Mouse (Mus musculus) heart, embryonic 10.5 days (tissue): ENCODE measurements around the gene Tmem11. TPM values are rescaled to one million over a fixed set of nuclear protein-coding genes. Genes with fewer than 3 reads are reported as not detected.

ENCODE experiments used
- DNase-seq: peaks from one replicate; pipeline ENCODE4 v3.0.0-alpha.2; 2017; ENCODE audit warnings: low spot score
- H3K27ac ChIP-seq: fragments of 300-500 bp; sonication (generic); 2 replicates; pipeline ENCODE4 v1.5.1; 2016; ENCODE audit warnings: mild to moderate bottlenecking
- H3K27me3 ChIP-seq: fragments of 300-500 bp; sonication (generic); 2 replicates; pipeline ENCODE4 v1.6.1; 2016; ENCODE audit warnings: mild to moderate bottlenecking; ENCODE audit not compliant: poor library complexity, insufficient read depth, severe bottlenecking
- H3K36me3 ChIP-seq: fragments of 300-500 bp; sonication (generic); 2 replicates; pipeline ENCODE4 v1.6.1; 2016; ENCODE audit warnings: mild to moderate bottlenecking, moderate library complexity
- H3K4me1 ChIP-seq: fragments of 300-500 bp; sonication (generic); 2 replicates; pipeline ENCODE4 v1.6.1; 2016; ENCODE audit warnings: mild to moderate bottlenecking
- H3K4me3 ChIP-seq: fragments of 300-500 bp; sonication (generic); 2 replicates; pipeline ENCODE4 v1.5.1; 2016; ENCODE audit warnings: mild to moderate bottlenecking, moderate library complexity
- H3K9me3 ChIP-seq: fragments of 300-500 bp; sonication (generic); 2 replicates; pipeline ENCODE4 v1.6.1; 2016; ENCODE audit warnings: mild to moderate bottlenecking, moderate library complexity
- WGBS: fragments of 180-500 bp; shearing (Covaris S2); methylation state at CpG from one replicate; pipeline ENCODE4 v1.1.7; 2016; 5-methylcytosine and 5-hydroxymethylcytosine counted together
- polyA plus RNA-seq: library from polyadenylated mRNA; unstranded; fragments of >200 nt; fragmentation: Nextera tagmentation; extraction: Ambion mirVana; gene quantifications from 2 replicates; pipeline ENCODE4 v1.2.1, GENCODE M21; 2016

The Tmem11 gene
- 77.3 and 80.5 TPM in 2 replicates for polyA plus RNA-seq

DNA sequence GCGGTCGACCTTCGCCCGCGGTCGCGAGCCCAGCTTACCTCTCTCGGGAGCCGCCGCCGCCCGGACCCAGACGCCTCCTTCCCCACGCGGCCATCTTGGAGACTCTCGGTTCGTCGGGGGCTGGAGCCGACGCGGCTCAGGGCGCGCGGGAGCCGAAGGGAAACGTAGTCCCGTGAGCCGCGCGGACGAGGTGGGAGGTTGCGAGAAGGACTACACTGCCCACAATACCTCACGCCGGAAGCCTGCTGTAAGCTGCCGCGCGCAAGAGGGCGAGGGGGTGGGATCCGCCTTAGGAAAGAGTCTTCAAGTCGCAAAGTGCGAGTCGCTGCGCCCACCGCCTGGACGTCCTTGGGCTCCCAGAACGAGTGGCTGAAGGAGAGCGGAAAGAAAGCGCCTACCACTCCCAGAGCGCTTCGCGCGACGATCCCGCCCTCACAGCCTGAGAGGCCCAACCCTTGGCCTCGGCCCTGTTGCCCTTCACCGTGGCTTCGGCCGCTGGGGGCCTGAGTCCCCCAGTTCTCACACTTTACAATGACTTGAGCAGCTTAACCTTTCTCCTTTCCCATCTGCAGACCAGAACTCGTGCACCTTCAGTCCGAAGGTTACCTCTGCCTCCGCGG, at the start of gene Tmem11:
Gene Tmem11 (minus strand): TSS at position 598 of the 620 bp plus-strand sequence.
- H3K36me3 ChIP-seq = peaks cover 18% of the 10 kb centered on the region
- H3K9me3 ChIP-seq = no peaks in the 10 kb centered on the region
- H3K4me3 ChIP-seq = peak within 1 kb of the TSS; percentile 99
- DNase-seq = peak; percentile 99
- peaks cover 49% of the 10 kb centered on the region for H3K4me1 ChIP-seq
- WGBS = under 1% methylated on average over 62 of the region's 62 CpGs
- H3K27ac ChIP-seq = peak within 1 kb of the TSS; percentile 98
- no peaks in the 10 kb centered on the region for H3K27me3 ChIP-seq

DNA sequence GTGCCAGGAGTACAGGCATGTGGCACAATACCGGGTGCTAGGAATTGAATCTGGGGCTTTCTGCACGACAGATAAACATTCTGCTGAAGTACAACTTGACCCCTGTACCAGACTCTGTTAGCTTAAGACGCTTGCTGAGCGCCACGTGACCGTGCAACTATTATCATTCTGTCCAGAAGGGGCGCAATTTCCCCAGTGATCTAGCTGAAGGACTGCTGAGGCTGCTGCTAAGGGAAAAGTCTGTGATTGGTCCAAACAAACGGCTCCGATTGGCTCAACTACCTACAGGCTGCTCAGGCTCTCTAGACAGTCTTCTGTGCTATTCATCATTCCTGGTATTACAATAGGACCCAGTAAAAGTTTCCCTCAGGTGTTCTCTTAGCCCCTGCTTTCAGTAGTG, 48.2 kb upstream of the Tmem11 start:
- Histone ChIP-seq H3K4me1 (peaks cover 38% of the 10 kb centered on the region), H3K27me3 (peaks cover 5% of the 10 kb centered on the region; the same call in 1 of the 2 replicates), H3K9me3 (no peaks in the 10 kb centered on the region), H3K27ac (peak overlapping the region; percentile 44; the same call in 1 of the 2 replicates), H3K4me3 (peak overlapping the region; percentile 41), H3K36me3 (no peaks in the 10 kb centered on the region)
- under 1% methylated on average over 9 of the region's 9 CpGs for WGBS
- DNase-seq = peak; percentile 95

DNA sequence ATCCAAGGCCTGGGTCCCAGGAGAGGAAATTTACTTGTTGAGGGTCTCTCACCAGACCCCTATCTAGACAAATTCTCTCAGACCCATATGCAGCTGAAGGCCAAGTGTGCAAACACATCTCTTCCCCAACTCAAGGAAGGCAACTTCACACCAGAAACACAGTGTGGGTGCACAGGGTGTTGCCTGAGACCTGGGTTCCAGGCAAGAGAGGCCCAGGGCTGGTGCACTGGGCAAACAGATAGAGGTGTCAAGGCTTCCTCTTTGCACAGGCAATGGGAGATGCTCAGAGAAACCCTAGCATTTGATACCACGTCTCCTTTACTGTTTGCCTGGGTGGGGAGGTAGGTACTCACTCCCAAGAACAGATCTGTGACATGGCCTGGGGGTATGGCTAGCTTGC, 45.9 kb upstream of the Tmem11 start:
- Histone ChIP-seq H3K4me1 (peaks cover 25% of the 10 kb centered on the region), H3K36me3 (peaks cover 10% of the 10 kb centered on the region; the same call in 1 of the 2 replicates), H3K4me3 (no peak overlapping the region), H3K27me3 (peaks cover 5% of the 10 kb centered on the region; the same call in 1 of the 2 replicates), H3K9me3 (no peaks in the 10 kb centered on the region), H3K27ac (peak overlapping the region; percentile 37; the same call in 1 of the 2 replicates)
- 91% methylated on average over 1 of the region's 1 CpGs for WGBS
- DNase-seq = no peak

DNA sequence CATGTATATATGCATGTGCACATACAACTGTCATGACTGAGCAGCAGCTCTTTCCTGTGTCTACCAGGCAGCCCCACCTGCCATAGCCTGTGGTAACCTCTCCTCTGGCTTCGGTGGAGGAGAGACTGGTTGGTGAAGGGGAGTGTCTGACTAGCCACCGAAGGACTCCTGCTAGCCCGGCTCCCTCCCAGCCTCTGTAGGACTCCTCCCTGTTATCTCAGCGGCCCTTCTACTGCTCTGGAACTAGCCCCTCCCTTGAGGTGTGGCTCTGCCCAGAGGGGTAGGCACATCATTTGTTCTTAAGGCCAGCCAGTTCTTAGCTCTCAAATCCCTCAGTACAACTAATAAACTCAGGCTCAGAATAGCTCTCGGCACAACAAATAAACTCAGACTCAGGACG, 45.4 kb upstream of the Tmem11 start:
- Histone ChIP-seq H3K9me3 (no peaks in the 10 kb centered on the region), H3K36me3 (peaks cover 10% of the 10 kb centered on the region; the same call in 1 of the 2 replicates), H3K4me3 (no peak overlapping the region), H3K27me3 (peaks cover 1% of the 10 kb centered on the region; the same call in 1 of the 2 replicates), H3K4me1 (peaks cover 25% of the 10 kb centered on the region), H3K27ac (no peak overlapping the region; the same call in 1 of the 2 replicates)
- peak; percentile 86 for DNase-seq
- WGBS = 34% methylated on average over 6 of the region's 6 CpGs

DNA sequence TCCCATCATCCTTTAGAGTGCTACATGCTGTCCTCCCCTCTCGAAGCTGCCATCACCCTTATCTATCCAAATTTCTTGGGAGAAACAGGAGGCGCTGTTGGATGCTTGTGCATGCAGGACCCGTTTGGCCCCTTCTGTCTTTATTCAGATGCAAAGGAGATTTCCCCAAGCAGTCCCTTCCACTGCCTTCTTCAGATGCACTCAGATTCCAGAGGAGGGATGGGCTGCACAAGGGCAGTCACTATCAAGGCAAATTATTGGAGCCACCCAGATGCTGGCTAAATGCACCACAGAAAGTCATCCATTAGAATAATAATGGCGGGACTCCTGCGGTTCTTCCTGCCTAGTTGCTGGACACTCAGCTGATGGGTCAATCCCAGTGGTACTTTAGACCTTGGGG, 43.9 kb upstream of the Tmem11 start:
- Histone ChIP-seq H3K9me3 (no peaks in the 10 kb centered on the region), H3K4me1 (peaks cover 24% of the 10 kb centered on the region), H3K36me3 (peaks cover 10% of the 10 kb centered on the region; the same call in 1 of the 2 replicates), H3K27me3 (no peaks in the 10 kb centered on the region), H3K4me3 (no peak overlapping the region), H3K27ac (no peak overlapping the region)
- WGBS = 69% methylated on average over 5 of the region's 5 CpGs
- no peak for DNase-seq

DNA sequence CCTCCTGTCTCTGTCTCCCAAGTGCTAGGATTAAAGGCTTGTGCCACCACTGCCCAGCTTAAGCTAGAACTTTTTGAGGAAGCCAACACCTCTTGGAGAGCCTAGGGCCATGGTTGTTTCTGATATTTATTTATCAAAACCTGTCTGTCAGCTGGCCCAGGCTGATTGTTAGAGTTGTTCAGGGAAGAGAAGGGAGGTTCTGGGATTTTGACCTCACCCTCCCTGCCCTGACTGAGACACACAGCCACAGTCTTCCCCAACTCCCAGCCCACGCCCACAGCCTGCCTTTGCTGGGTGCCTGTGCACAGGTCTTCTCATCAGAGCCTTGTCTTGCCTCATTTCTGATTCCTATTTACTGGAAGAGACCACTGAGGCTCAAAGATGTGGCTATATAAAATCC, 43.1 kb upstream of the Tmem11 start:
- Histone ChIP-seq H3K27me3 (no peaks in the 10 kb centered on the region), H3K4me3 (no peak overlapping the region), H3K9me3 (no peaks in the 10 kb centered on the region), H3K36me3 (peaks cover 10% of the 10 kb centered on the region; the same call in 1 of the 2 replicates), H3K4me1 (peaks cover 16% of the 10 kb centered on the region), H3K27ac (no peak overlapping the region)
- no peak for DNase-seq
- 77% methylated on average over 1 of the region's 1 CpGs for WGBS

DNA sequence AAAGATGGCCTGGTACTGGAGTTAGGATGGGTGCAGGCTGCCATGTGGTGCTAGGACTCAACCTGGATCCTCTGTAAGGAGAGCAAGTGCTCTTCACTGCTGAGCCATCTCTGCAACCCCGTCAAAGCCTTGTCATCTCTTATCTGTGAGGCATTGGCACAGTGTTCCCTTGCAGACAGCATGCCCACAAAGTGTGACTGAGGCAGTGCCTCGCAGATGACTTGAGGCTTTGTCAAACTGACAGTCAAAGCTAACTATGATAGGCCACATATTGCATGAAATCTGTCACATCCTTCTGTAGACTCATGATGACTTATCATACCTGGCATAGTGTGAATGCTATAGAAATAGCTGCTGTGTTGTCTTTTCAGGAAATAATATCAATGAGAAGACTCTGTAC, 40.9 kb upstream of the Tmem11 start:
- Histone ChIP-seq H3K4me1 (peaks cover 13% of the 10 kb centered on the region), H3K27me3 (no peaks in the 10 kb centered on the region), H3K27ac (no peak overlapping the region), H3K9me3 (no peaks in the 10 kb centered on the region), H3K4me3 (no peak overlapping the region), H3K36me3 (peaks cover 10% of the 10 kb centered on the region; the same call in 1 of the 2 replicates)
- no peak for DNase-seq
- WGBS = 73% methylated on average over 2 of the region's 2 CpGs

DNA sequence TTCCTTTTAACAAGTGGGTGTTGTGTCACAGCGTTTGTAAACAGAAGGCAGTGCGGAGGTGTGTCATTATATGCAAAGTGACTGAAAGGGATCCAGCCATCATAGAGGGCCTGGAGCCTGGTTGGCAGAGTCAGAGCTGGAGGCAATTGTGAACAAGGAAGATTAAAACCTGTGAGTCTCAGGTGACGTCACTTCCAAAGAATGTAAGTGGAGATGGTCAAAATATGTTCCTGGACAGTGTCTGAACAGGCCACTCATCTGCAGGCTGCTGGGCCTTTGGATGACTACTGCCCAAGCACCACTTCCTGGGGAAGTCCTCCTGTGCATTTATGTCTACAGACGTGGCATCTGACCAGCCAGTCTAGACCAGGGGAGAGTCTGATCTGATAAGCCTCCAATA, 36.1 kb upstream of the Tmem11 start:
- 0 out of 2 replicates have a peak overlapping the region, but pooled peaks have one; percentile 42 for H3K27ac ChIP-seq
- no peaks in the 10 kb centered on the region for H3K9me3 ChIP-seq
- peaks cover 2% of the 10 kb centered on the region; the same call in 1 of the 2 replicates for H3K36me3 ChIP-seq
- peaks cover 48% of the 10 kb centered on the region for H3K4me1 ChIP-seq
- no peak overlapping the region for H3K4me3 ChIP-seq
- 55% methylated on average over 4 of the region's 4 CpGs for WGBS
- no peak for DNase-seq
- H3K27me3 ChIP-seq = no peaks in the 10 kb centered on the region

DNA sequence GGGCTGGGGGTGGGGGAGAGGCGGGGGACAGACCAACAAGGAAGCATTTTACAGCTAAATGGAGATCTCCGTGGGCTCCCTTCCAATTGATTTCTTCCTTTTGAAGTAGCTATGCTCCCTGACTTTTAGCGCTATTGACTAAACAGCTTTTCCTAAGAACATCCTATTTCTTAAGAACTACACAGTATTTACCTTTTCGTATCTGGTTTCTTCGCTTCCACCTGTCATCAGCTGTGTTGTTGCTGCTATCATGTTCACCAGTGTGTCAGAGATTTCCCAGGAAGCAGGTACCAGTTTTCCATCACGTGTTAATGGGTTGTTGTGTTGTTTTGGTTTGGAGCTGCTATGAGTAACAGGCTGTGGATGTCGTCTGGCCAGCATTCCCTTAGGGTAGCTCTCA, 35.4 kb upstream of the Tmem11 start, which contains the start of gene Natd1:
Gene Natd1 (minus strand): TSS at position 260 of the 400 bp plus-strand sequence.
- no peaks in the 10 kb centered on the region for H3K9me3 ChIP-seq
- 24% methylated on average over 7 of the region's 7 CpGs for WGBS
- 0 out of 2 replicates have a peak, but pooled peaks cover 2% of the 10 kb centered on the region for H3K36me3 ChIP-seq
- no peaks in the 10 kb centered on the region for H3K27me3 ChIP-seq
- H3K4me1 ChIP-seq = peaks cover 48% of the 10 kb centered on the region
- DNase-seq = no peak
- peak within 1 kb of the TSS; percentile 92 for H3K27ac ChIP-seq
- peak within 1 kb of the TSS; percentile 97 for H3K4me3 ChIP-seq

DNA sequence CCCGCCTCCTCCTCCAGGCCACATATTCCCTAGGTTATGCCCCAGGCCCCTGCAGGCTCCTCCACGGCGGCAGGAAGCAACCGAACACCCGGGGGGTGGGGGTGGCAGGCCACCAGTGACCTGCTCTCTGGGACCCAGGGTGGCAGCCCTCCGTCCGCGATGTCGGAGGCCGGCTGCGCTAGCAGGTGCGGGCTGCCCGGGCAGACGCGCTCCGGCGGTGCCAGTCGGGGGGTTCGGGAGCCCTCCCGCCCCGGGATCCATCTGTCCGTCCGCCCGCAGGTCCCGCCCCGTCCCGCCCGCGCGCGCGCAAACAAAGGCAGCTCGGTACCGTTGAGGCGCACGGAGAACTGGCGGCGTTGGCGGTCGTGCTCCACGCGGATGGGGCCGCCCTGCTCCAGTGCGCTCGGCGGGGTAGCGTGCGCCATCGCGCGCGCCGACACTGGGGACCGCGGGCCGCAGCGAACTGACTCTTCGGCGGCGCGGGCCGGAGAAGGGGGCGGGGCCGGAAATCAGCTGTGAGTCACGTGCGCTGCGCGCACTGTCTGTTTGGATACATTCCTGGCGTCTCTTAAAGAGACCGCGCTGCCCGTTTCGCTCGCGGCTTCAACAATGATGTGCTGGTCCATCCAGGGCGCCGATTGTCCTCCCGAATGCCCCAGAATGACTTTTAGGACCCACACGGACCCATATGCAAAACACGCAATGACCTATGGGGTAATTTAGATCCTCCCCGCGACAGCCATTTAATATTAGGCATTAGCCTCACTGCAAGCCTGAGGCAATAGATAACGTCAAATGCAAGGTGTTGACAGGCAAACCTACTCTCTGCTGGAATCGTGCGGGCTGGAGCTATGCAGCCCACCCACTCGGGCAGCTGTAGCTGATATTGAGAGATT, 34.5 kb upstream of the Tmem11 start:
- Histone ChIP-seq H3K4me1 (peaks cover 48% of the 10 kb centered on the region), H3K27me3 (no peaks in the 10 kb centered on the region)
- under 1% methylated on average over 86 of the region's 86 CpGs for WGBS

DNA sequence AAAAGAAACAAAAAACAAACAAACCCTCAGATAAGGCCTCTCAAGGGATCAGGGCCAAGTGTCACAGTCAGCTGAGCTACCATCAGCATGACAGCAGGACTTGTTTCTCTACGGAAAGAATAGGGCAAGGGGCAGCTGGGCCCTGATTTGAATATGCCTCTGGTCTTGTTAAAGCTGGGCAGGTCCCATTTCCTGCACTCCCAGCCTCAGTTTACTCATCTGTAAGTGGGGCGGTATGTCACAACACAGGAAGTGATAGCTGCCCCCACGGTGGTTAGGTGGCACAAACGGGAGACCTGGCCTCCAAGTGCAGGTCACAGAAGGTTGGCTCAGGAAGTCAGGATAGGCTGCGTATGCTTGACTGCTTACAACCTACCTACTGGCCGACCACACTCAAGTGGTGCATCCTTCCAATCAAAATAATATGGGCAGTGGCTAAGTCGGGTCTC, 33.5 kb upstream of the Tmem11 start:
- H3K27ac ChIP-seq = peak overlapping the region; percentile 92; the same call in 1 of the 2 replicates
- H3K4me1 ChIP-seq = peaks cover 53% of the 10 kb centered on the region
- DNase-seq = no peak
- H3K27me3 ChIP-seq = no peaks in the 10 kb centered on the region
- no peaks in the 10 kb centered on the region for H3K9me3 ChIP-seq
- 0 out of 2 replicates have a peak, but pooled peaks cover 3% of the 10 kb centered on the region for H3K36me3 ChIP-seq
- WGBS = 19% methylated on average over 7 of the region's 7 CpGs
- H3K4me3 ChIP-seq = peak overlapping the region; percentile 97

More for the DNA sequence above, 34.5 kb upstream of the Tmem11 start:
- peak overlapping the region; percentile 92 for H3K27ac ChIP-seq
- peak; percentile 95 for DNase-seq
- H3K36me3 ChIP-seq = 0 out of 2 replicates have a peak, but pooled peaks cover 3% of the 10 kb centered on the region
- H3K9me3 ChIP-seq = no peaks in the 10 kb centered on the region
- H3K4me3 ChIP-seq = peak overlapping the region; percentile 97

DNA sequence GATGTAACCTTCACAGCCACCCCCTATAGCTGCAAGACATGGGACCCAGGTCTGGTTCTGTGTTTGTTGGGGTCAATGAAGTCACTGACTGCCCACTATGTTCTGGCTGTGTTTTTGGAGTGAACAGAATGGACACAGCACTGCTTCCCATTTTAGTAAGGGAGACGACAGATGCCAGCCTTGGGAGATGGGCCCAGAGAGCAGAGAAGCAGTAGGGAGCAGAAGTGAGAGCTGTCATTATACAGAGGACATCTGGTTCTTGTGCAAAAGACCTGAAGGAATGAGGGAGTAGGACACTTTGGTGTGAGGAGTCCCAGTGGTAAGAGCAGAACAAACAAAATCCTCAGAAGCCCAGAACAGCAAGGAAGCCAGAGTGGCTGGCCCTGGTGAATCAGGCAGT, 30.6 kb upstream of the Tmem11 start:
- no peaks in the 10 kb centered on the region for H3K27me3 ChIP-seq
- H3K4me3 ChIP-seq = no peak overlapping the region
- H3K27ac ChIP-seq = no peak overlapping the region
- 78% methylated on average over 1 of the region's 1 CpGs for WGBS
- H3K36me3 ChIP-seq = peaks cover 27% of the 10 kb centered on the region
- H3K9me3 ChIP-seq = no peaks in the 10 kb centered on the region
- peaks cover 37% of the 10 kb centered on the region for H3K4me1 ChIP-seq
- DNase-seq = no peak
